Mouse (Mus musculus) CH12.LX (cell line): ENCODE results near the gene Plekhg3. TPM values are rescaled to one million over a fixed set of nuclear protein-coding genes. Genes with fewer than 3 reads are reported as not detected.

Source experiments
- DNase-seq: peaks from one replicate; pipeline ENCODE4 v3.0.0-alpha.2; 2013; ENCODE audit errors: extremely low read depth
- H3K27ac ChIP-seq: 2 replicates; pipeline ENCODE4 v1.5.1; 2012; ENCODE audit warnings: low read depth, mild to moderate bottlenecking, control low read depth, moderate library complexity; ENCODE audit not compliant: insufficient read depth
- H3K27me3 ChIP-seq: replicated peaks from 2 replicates; pipeline ENCODE3; 2012; ENCODE audit warnings: inconsistent platforms
- H3K36me3 ChIP-seq, 2 experiments: replicated peaks in 1 of 2; 2 replicates each; pipeline versions ENCODE3 to v1.6.1; 2012; ENCODE audit warnings: inconsistent platforms in 1 of 2, low read length in 1 of 2, mild to moderate bottlenecking in 1 of 2, mixed read lengths in 1 of 2, moderate library complexity in 1 of 2; ENCODE audit not compliant: control insufficient read depth in 1 of 2, insufficient read depth in 1 of 2
- H3K4me1 ChIP-seq, 2 experiments: 2 replicates each; pipeline ENCODE4 v1.6.1; 2012; ENCODE audit warnings: inconsistent platforms in 1 of 2, moderate library complexity in 1 of 2; ENCODE audit not compliant: insufficient read depth in 2 of 2, control insufficient read depth in 1 of 2
- H3K4me2 ChIP-seq: 2 replicates; pipeline ENCODE4 v1.6.1; 2012; ENCODE audit warnings: low read depth, mild to moderate bottlenecking, control low read depth; ENCODE audit not compliant: poor library complexity, insufficient read depth, severe bottlenecking
- H3K4me3 ChIP-seq, 3 experiments: fragments of 150-350 bp in 1 of 3; sonication (generic) in 1 of 3; replicated peaks in 1 of 3; 2 replicates each; pipeline versions ENCODE3 to v1.5.1; 2011 to 2012; ENCODE audit warnings: low read depth in 2 of 3, low read length in 2 of 3, mild to moderate bottlenecking in 2 of 3, moderate library complexity in 2 of 3, control low read depth in 1 of 3, improper control_type of control experiment in 1 of 3, inconsistent platforms in 1 of 3, mixed read lengths in 1 of 3; ENCODE audit not compliant: poor library complexity in 1 of 3
- H3K79me2 ChIP-seq: replicated peaks from 2 replicates; pipeline ENCODE4 v1.6.1; 2012; ENCODE audit warnings: mild to moderate bottlenecking, moderate library complexity; ENCODE audit not compliant: control insufficient read depth, poor library complexity, insufficient read depth, severe bottlenecking; ENCODE audit errors: extremely low read depth
- H3K9ac ChIP-seq: 2 replicates; pipeline ENCODE4 v1.6.1; 2012; ENCODE audit warnings: low read depth, mild to moderate bottlenecking, control low read depth, moderate library complexity; ENCODE audit not compliant: insufficient read depth
- H3K9me3 ChIP-seq: replicated peaks from 2 replicates; pipeline ENCODE3; 2012; ENCODE audit warnings: low read length, inconsistent platforms, mixed read lengths
- BHLHE40 ChIP-seq: IDR thresholded peaks from 2 replicates; pipeline ENCODE4 v1.6.1; 2011; ENCODE audit warnings: mild to moderate bottlenecking, low read depth, low read length, improper control_type of control experiment
- CHD1 ChIP-seq: IDR thresholded peaks from 2 replicates; pipeline ENCODE4 v1.6.1; 2012; ENCODE audit warnings: low read depth, low read length, improper control_type of control experiment, inconsistent platforms
- CHD2 ChIP-seq: IDR thresholded peaks from 2 replicates; pipeline ENCODE4 v1.6.1; 2011; ENCODE audit warnings: low read length, improper control_type of control experiment
- CTCF ChIP-seq, 2 experiments: IDR thresholded peaks in 1 of 2; conservative IDR thresholded peaks in 1 of 2; 2 replicates each; pipeline ENCODE4 v1.5.1; 2011 to 2012; ENCODE audit warnings: low read depth in 2 of 2, low read length in 2 of 2, improper control_type of control experiment in 1 of 2, inconsistent platforms in 1 of 2, mild to moderate bottlenecking in 1 of 2, moderate library complexity in 1 of 2
- E2F4 ChIP-seq: IDR thresholded peaks from 2 replicates; pipeline ENCODE4 v1.6.1; 2011; ENCODE audit warnings: low read depth, low read length, improper control_type of control experiment; ENCODE audit not compliant: insufficient replicate concordance
- ELF1 ChIP-seq: IDR thresholded peaks from 2 replicates; pipeline ENCODE4 v1.6.1; 2014; ENCODE audit warnings: low read depth, mild to moderate bottlenecking, inconsistent platforms, low read length, improper control_type of control experiment
- EP300 ChIP-seq: IDR thresholded peaks from 2 replicates; pipeline ENCODE4 v1.6.1; 2011; ENCODE audit warnings: low read length, improper control_type of control experiment
- ETS1 ChIP-seq: conservative IDR thresholded peaks from 2 replicates; pipeline ENCODE4 v1.6.1; 2012; ENCODE audit warnings: low read depth, mild to moderate bottlenecking, inconsistent platforms, low read length, improper control_type of control experiment, moderate library complexity
- IRF4 ChIP-seq: IDR thresholded peaks from 2 replicates; pipeline ENCODE4 v1.6.1; 2014; ENCODE audit warnings: low read depth, mild to moderate bottlenecking, inconsistent platforms, low read length, improper control_type of control experiment
- JUND ChIP-seq: conservative IDR thresholded peaks from 2 replicates; pipeline ENCODE4 v1.6.1; 2011; ENCODE audit warnings: low read depth, low read length, improper control_type of control experiment
- KAT2A ChIP-seq: IDR thresholded peaks from 2 replicates; pipeline ENCODE4 v1.6.1; 2012; ENCODE audit warnings: low read length, improper control_type of control experiment, inconsistent platforms; ENCODE audit not compliant: insufficient replicate concordance
- MAFK ChIP-seq: IDR thresholded peaks from 2 replicates; pipeline ENCODE4 v1.6.1; 2011; ENCODE audit warnings: low read length, improper control_type of control experiment; ENCODE audit not compliant: insufficient replicate concordance
- MAZ ChIP-seq: IDR thresholded peaks from 2 replicates; pipeline ENCODE4 v1.6.1; 2012; ENCODE audit warnings: low read depth, mild to moderate bottlenecking, inconsistent platforms, low read length, improper control_type of control experiment, moderate library complexity
- MXI1 ChIP-seq: IDR thresholded peaks from 2 replicates; pipeline ENCODE4 v1.6.1; 2011; ENCODE audit warnings: mild to moderate bottlenecking, low read depth, low read length, improper control_type of control experiment
- MYC ChIP-seq: IDR thresholded peaks from 2 replicates; pipeline ENCODE4 v1.6.1; 2011; ENCODE audit warnings: low read depth, mild to moderate bottlenecking, improper control_type of control experiment, low read length
- NELFE ChIP-seq: IDR thresholded peaks from 2 replicates; pipeline ENCODE4 v1.6.1; 2011; ENCODE audit warnings: low read depth, low read length, improper control_type of control experiment
- NRF1 ChIP-seq: IDR thresholded peaks from 2 replicates; pipeline ENCODE4 v1.6.1; 2014; ENCODE audit warnings: low read depth, mild to moderate bottlenecking, inconsistent platforms, low read length, improper control_type of control experiment, moderate library complexity
- PAX5 ChIP-seq: IDR thresholded peaks from 2 replicates; pipeline ENCODE4 v1.6.1; 2012; ENCODE audit warnings: low read length, inconsistent platforms, mixed read lengths
- POLR2A ChIP-seq: IDR thresholded peaks from 2 replicates; pipeline ENCODE4 v1.6.1; 2011; ENCODE audit warnings: low read depth, mild to moderate bottlenecking, improper control_type of control experiment, low read length
- POLR2AphosphoS2 ChIP-seq: IDR thresholded peaks from 2 replicates; pipeline ENCODE4 v1.6.1; 2011; ENCODE audit warnings: low read depth, low read length, improper control_type of control experiment
- RCOR1 ChIP-seq: conservative IDR thresholded peaks from 2 replicates; pipeline ENCODE4 v1.6.1; 2012; ENCODE audit warnings: low read depth, mild to moderate bottlenecking, inconsistent platforms, low read length, improper control_type of control experiment
- SMC3 ChIP-seq: IDR thresholded peaks from 2 replicates; pipeline ENCODE4 v1.6.1; 2011; ENCODE audit warnings: low read depth, low read length, improper control_type of control experiment
- USF1 ChIP-seq: IDR thresholded peaks from 2 replicates; pipeline ENCODE4 v1.6.1; 2014; ENCODE audit warnings: low read depth, mild to moderate bottlenecking, inconsistent platforms, low read length, improper control_type of control experiment
- ZC3H11A ChIP-seq: IDR thresholded peaks from 2 replicates; pipeline ENCODE4 v1.6.1; 2012; ENCODE audit warnings: low read depth, mild to moderate bottlenecking, inconsistent platforms, low read length, improper control_type of control experiment
- ZKSCAN1 ChIP-seq: IDR thresholded peaks from 2 replicates; pipeline ENCODE4 v1.6.1; 2012; ENCODE audit warnings: low read depth, inconsistent platforms, low read length, improper control_type of control experiment, borderline replicate concordance
- ZNF384 ChIP-seq: IDR thresholded peaks from 2 replicates; pipeline ENCODE4 v1.6.1; 2012; ENCODE audit warnings: low read depth, low read length, improper control_type of control experiment, inconsistent platforms
- dilution Hi-C: fragments of 300-500 bp; cut with MboI; formaldehyde crosslinking; loops from 2 replicates; pipeline ENCODE4 v1.14.3; 2020; ENCODE audit warnings: low sequenced_read_pairs; ENCODE audit not compliant: extremely low pct_unique_long_range_greater_than_20kb, extremely low pct_ligation_motif_present
- in situ Hi-C: fragments of 300-500 bp; cut with MboI; formaldehyde crosslinking; loops from 3 replicates; pipeline ENCODE4 v1.14.3; 2019; ENCODE audit warnings: low sequenced_read_pairs, low pct_ligation_motif_present, low pct_unique_long_range_greater_than_20kb, mixed read lengths
- polyA plus RNA-seq: library from polyadenylated mRNA; unstranded; fragments of >175 nt; gene quantifications from 2 replicates; pipeline ENCODE4 v1.2.1, GENCODE M21; 2012; ENCODE audit warnings: low read depth; ENCODE audit not compliant: insufficient read length
- total RNA-seq, 2 experiments: library from RNA; depleted of rRNA; stranded (reverse); fragments of 300-350 nt in 1 of 2; fragments of >200 nt in 1 of 2; gene quantifications; 2 replicates each; pipeline ENCODE4 v1.2.3; 2012 to 2014

The Plekhg3 gene
- total and polyA plus RNA-seq, 3 experiments: 0.04 to 6.1 (median 0.27) TPM

GRCm38 (mm10) chr12:76587357-76587756, 56.7 kb downstream of the Plekhg3 start:
- Histone ChIP-seq H3K4me3 (no peak overlapping the region), H3K79me2 (no peaks in the 10 kb centered on the region), H3K4me1 (peaks cover 5 to 6% of the 10 kb centered on the region in 2 experiments; a peak in 3 of 4 replicates), H3K9ac (no peak overlapping the region), H3K27me3 (peaks cover 54% of the 10 kb centered on the region), H3K36me3 (no peaks in the 10 kb centered on the region), H3K27ac (no peak overlapping the region), H3K9me3 (peaks cover 4% of the 10 kb centered on the region), H3K4me2 (no peak overlapping the region)
- dilution Hi-C loops: no loop called here
- no peak for TF ChIP-seq CTCF (conservative IDR thresholded peaks at IDR 0.05 in 1 of 2, IDR thresholded peaks at IDR 0.05 in 1 of 2; ENCODE audit: low read depth in 2 of 2, low read length in 2 of 2)
- no peak for TF ChIP-seq ZKSCAN1
- no peak for TF ChIP-seq CHD2
- TF ChIP-seq E2F4: no peak
- no peak for TF ChIP-seq ETS1
- no peak for TF ChIP-seq IRF4
- TF ChIP-seq MAFK: no peak
- no peak for TF ChIP-seq ELF1
- no peak for TF ChIP-seq BHLHE40
- TF ChIP-seq EP300: no peak
- no peak for TF ChIP-seq MXI1
- no peak for TF ChIP-seq JUND
- TF ChIP-seq NELFE: no peak
- no peak for TF ChIP-seq CHD1
- TF ChIP-seq SMC3: no peak
- no peak for TF ChIP-seq ZNF384
- TF ChIP-seq MAZ: no peak
- TF ChIP-seq KAT2A: no peak
- DNase-seq: no peak
- in situ Hi-C loops: no loop called here

- Histone ChIP-seq H3K79me2 (no peaks in the 10 kb centered on the region), H3K4me2 (no peak overlapping the region), H3K27me3 (peaks cover 51% of the 10 kb centered on the region), H3K4me3 (no peak overlapping the region), H3K9ac (no peak overlapping the region), H3K27ac (no peak overlapping the region), H3K36me3 (no peaks in the 10 kb centered on the region), H3K9me3 (peaks cover 4% of the 10 kb centered on the region), H3K4me1 (peaks cover 9 to 12% of the 10 kb centered on the region in 2 experiments)
- TF ChIP-seq NRF1: no peak
- no peak for TF ChIP-seq ZNF384
- no peak for TF ChIP-seq MYC
- no peak for TF ChIP-seq MAZ
- no peak for TF ChIP-seq MXI1
- no peak for TF ChIP-seq EP300
- no peak for TF ChIP-seq ZC3H11A
- TF ChIP-seq USF1: no peak
- TF ChIP-seq POLR2A: no peak
- TF ChIP-seq RCOR1: no peak
- no peak for TF ChIP-seq SMC3
- TF ChIP-seq E2F4: no peak
- TF ChIP-seq MAFK: no peak
- no peak for TF ChIP-seq KAT2A
- TF ChIP-seq PAX5: no peak
- no peak for TF ChIP-seq POLR2AphosphoS2
- TF ChIP-seq CTCF (conservative IDR thresholded peaks at IDR 0.05 in 1 of 2, IDR thresholded peaks at IDR 0.05 in 1 of 2; ENCODE audit: low read depth in 2 of 2, low read length in 2 of 2): no peak
- in situ Hi-C loops (no loop called here), dilution Hi-C loops (no loop called here)
- DNase-seq: no peak
Observed at GRCm38 (mm10) chr12:76589531-76589930, 58.8 kb downstream of the Plekhg3 start.
